Mouse (Mus musculus) kidney, adult 2 months (tissue): ENCODE measurements at regions not wholly inside any gene's neighbourhood (a gene's known extent, or its start where the extent isn't known, plus 50 kb on each side); places are given as distances from the start of the nearest gene placed in this dataset.

ENCODE experiments used
- CTCF ChIP-seq: fragments of 200-500 bp; conservative IDR thresholded peaks from 2 replicates; pipeline ENCODE4 v1.5.1; 2011; ENCODE audit warnings: low read depth, mild to moderate bottlenecking, control low read depth, low read length, moderate library complexity, mixed read lengths; ENCODE audit not compliant: insufficient read depth, insufficient read length
- POLR2A ChIP-seq: fragments of 200-500 bp; IDR thresholded peaks from one replicate; pipeline ENCODE4 v1.6.1; 2011; ENCODE audit warnings: low read depth, low read length, control low read depth

DNA sequence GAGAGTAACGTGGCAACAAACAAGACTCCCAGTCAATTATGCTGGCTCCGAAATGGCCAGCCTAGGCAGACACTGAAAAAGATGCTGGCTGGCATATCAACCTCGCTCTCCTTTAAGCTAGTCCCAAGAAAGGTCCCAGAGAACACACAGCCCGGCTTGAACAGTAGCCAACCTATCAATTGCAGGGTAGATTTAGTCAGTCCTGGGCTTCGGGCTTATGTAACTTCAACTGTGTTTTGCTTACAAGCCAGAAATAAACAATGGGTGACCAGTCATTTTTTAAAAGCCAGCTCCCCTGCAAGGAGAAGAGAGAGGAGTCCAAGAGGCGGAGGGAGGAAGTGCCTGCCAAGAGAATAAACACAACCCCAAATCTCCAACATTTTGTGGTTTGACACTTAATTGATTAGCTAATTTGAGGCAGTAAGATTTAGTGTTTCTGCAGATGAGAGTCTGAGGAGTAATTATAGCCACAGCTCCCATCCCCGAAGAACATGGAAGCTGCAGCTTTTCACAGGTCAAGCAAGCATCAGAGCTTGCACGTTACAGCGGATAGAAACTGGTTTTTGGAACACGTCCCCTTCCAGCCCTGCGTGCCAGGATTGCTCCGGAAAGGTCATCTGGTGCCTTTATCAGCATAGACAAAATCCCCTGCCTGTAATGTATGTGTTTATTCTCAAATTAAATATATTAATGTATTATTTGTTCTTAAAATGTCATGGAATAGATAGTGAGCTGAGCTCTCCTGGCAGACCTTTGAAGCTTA is 322.1 kb downstream of the Gm45692 start:
- TF ChIP-seq CTCF (no peak), POLR2A (no peak)
